Mouse (Mus musculus) liver, adult 2 months (tissue): ENCODE measurements around the gene Taf9b.

Experiments
- CTCF ChIP-seq: fragments of 200-500 bp; IDR thresholded peaks from 2 replicates; pipeline ENCODE4 v1.5.1; 2011; ENCODE audit warnings: low read depth, low read length, control low read depth
- POLR2A ChIP-seq: fragments of 200-500 bp; IDR thresholded peaks from 2 replicates; pipeline ENCODE4 v1.6.1; 2011; ENCODE audit warnings: low read length, control low read depth; ENCODE audit not compliant: insufficient read depth; ENCODE audit errors: extremely low read depth

- TF ChIP-seq CTCF (no peak), POLR2A (no peak)
Measured at GRCm38 (mm10) chrX:106165089-106165488, 55.9 kb downstream of the Taf9b start.
